Mouse (Mus musculus) spleen, postnatal 4 days (tissue): ENCODE data around the gene Prss2.
"Not testable (repeated sequence)": the region's sequence is repeated elsewhere in the genome, so short reads cannot be mapped to it uniquely, and the experiment has no call there.

Source experiments
- DNase-seq, 2 experiments: peaks; one replicate each; pipeline ENCODE4 v3.0.0; 2022; ENCODE audit warnings: low spot score in 2 of 2

Gene Prss2

DNA sequence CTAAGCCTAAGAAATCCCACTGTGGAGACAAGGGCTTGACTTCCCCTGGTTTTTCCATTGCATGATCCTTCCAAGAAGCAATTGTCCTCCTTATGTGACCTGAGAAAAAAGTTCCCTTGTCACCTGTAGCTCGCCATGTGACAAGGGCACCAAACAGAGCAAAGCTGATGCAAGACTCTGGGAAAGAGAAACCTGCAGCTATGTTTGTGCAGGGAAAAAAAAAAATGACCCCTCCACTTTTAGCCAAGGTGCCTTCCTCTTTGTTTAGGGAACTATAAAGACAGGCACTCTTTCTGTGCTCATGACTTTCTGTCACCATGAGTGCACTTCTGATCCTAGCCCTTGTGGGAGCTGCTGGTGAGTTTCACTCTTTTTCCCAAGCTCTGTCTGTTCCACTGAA is at the start of gene Prss2:
Prss2 (plus strand) TSS at position 301 of the 400 bp plus-strand sequence.
- no peak for DNase-seq

DNA sequence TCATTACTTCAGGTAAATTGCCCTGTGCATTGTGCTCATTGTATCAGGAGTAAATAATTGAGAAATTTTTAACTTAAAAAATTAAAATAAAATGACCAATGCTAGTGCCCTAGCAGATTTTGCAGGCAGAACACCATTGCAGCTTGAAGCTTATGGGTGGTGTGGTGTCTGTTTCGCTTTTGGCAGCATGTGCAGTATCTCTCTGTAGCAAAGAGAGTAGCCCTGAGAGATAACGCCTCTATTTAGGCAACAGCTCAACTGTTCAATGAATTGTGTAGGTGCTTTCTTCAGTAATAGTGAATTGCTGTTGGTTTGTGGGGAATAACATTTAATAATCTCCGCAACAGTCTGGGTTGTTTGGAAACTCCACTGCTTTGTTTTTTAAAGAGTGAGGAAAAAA is 22.2 kb upstream of the Prss2 start:
- DNase-seq, result no peak

DNA sequence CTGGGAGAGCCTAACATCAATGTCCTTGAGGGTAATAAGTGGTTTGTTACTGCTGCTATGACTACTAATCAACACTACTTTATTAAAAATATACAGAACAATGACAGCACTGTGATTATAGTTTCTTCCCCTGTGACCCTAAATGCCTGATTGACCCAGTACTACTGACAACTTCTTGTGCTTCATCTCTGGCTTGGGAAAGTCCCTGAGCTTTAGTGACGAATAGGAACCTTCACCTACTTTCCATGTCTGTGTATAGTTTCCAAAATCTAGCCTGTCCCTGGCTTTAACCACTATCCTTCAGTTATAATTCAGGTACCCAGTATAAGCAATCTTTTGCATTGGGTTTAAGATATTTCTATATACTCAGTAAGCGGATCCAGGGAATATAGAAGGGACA is 16.7 kb upstream of the Prss2 start:
- no peak for DNase-seq

DNA sequence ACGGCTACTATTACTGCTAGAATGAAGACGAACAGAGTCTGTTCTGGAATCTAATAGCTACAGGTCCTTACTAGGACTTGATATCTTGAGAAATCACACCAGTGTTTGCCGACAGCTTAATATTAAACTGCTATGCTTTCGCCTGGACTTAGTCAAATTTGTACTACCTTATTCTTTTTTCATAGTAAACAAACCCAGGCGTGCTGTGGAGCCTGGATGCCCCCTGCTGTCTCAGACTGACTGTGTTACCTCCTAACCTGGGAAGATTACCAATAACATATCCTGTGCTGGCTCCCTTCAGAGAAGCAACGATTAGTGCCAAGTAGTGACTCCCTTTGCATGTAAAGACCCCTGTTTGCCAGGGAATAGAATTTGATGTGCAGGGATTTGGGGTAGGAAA is 16.3 kb upstream of the Prss2 start:
- no peak for DNase-seq

DNA sequence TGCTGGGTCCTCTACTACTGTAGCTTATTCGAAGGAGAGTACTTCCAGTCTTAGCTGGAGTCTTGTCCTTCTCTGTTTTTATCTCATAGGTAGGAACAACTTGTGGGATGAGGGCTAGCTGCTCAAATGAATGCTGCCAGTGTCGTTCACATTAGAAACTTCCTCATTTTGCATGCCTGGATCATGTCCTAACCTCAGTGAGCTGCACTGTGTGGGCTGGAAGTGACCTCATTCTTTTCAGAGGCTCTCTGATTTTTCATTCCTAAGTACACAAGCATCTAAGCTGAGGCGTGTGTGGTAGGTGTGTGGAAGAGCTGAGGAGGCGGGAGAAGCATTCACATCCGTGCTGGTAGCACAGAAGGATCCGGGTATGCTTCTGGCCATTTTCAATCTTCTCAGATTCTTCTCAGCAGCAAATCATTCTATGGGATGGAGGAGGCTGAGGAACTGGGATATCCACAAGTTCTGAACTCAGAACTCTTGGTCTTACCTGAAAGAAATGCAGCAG is 3.5 kb upstream of the Prss2 start:
- no peak for DNase-seq

DNA sequence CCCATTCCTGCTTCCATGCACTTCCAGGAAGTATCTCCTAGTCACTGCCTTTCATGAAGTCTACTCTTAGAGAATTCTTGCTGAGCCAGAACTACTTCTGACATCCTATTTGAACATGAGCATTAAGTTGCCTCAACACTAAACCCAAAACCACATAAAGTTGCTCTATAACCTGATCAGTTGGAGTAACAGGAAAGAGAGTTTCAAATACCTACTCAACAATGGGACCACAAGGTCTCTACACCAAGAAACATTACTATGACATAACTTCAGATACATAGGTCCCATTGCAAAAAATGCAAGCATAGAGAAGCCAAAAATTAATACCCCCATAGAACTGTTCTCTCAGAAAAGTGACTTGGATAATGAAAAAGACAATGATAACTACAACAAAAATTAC is 4.9 kb downstream of the Prss2 start:
- DNase-seq, result no peak

DNA sequence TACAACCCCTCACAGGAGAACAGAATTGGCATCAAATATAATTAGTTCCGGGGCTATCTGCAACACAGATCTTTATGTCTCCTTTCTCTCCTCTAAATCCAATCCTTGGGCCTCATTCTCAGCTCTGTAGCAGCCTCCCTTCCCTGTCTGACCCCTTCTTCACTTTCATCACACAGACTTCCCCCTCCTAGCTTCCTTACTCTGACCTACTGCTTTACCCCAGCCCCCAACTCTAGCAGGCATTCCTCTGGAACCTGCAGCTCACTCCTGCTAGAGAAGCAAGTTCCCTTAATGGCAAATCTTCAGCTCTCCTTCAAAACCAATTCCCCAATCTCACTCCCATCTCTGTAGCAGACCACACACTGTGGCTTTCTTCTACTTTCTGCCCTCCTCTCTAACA is 5.8 kb downstream of the Prss2 start:
- DNase-seq, result no peak

DNA sequence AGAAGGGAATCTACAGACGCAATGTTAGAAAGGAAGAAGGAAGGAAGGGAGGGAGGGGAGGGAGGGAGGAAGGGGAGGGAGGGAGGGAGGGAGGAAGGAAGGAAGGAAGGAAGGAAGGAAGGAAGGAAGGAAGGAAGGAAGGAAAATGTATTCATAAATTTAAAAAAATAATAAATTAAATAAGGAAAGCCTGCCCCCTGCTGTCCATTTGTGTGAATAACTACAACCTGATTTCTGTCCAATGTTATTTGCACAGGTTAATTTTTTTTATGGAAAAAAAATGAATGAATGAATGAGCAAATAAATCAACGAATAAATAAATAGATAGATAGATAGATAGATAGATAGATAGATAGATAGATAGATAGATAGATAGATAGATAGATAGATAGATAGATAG is 8.4 kb downstream of the Prss2 start:
- not testable (repeated sequence) for DNase-seq

DNA sequence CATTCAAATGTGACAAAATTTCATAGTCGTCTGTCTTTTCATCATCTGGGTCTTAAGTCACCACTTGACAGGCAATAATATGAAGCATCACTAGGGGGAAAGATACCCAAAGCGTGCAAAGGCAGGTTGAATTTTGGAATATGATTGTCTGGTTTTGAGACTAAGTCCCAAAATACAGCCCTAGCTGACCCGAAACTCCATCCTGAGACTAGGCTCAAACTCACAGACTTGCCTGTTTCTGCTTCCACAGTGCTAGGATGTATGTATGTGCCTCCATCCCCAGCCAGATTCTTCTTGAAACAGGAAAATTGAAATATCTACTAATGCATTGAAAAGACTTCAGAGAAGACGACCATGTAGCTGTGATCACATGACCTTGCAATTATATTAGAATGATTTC is 10.6 kb downstream of the Prss2 start:
- DNase-seq, result no peak

DNA sequence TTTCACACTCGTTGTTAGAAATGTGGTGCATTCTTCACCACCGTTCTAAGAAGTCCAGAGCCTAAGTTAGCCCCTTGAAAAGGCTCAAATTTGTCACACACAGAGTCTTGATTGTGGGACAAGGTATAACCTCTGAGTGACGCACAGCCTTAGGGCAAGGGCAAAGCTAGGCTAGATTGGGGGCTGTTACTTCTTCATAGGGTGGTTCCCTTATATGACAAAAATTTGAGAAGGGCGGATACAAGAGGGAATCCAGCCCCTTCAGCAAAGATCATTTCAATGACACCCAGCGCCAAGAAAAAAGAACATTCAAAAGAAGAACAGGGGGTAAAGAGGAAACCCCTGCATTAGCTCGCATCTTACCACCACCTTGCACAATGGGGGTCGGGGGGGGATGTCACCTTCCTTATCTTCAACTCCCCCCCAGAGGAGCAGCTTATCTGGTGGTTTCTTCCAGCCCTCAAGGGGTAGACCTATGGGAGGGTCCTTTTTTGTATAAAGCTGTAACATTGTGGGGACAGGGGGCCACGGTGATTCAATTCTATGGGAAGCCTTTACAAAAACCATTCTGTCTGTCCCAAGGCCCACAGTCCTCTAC is 11.2 kb downstream of the Prss2 start:
- no peak for DNase-seq

DNA sequence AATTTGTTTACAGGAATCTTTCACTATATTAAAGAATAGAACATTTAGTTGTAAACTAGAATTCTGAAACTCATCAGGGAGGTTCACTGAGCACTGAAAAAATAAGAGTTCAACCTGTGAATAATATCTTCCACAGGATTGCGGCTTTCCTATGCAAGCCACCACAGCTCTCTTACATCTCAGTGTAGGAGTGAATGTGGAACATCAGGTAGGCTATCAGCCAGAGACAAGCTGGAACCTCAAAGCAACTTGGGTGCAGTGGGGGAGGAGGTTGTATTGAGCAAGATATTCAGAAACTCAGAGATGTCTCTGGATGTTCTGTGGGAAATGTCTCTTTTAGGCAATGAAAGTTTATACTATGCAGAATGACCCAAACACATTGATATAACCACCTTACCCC is 15.8 kb downstream of the Prss2 start:
- DNase-seq, result no peak

DNA sequence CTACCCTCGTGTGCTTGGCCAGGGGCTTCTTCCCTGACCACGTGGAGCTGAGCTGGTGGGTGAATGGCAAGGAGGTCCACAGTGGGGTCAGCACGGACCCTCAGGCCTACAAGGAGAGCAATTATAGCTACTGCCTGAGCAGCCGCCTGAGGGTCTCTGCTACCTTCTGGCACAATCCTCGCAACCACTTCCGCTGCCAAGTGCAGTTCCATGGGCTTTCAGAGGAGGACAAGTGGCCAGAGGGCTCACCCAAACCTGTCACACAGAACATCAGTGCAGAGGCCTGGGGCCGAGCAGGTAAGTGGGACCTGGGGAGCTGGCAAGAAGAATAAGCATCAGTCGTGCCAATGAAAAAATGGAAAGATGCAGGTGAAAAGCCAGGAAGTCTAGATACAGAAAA is 16.7 kb downstream of the Prss2 start:
- DNase-seq, result not testable (repeated sequence)

DNA sequence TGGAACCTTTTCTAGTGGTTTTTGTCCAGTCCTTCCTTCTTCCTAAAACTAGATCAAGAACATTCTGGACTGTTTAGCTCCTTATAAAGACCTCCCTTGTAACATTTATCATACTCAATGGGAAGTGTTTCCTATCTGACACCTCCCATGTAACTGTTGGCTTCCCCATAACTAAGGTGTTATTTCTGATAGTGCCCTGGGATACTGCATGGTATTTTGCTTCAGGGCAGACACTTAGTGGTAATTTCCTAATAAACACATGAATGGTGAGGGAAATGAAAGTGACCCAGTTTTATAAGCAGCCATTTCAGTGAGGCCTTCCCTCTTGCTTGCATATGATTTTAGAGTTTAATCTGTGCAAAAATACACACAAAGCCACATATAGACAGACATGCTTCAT is 19.2 kb downstream of the Prss2 start:
- DNase-seq, result no peak

DNA sequence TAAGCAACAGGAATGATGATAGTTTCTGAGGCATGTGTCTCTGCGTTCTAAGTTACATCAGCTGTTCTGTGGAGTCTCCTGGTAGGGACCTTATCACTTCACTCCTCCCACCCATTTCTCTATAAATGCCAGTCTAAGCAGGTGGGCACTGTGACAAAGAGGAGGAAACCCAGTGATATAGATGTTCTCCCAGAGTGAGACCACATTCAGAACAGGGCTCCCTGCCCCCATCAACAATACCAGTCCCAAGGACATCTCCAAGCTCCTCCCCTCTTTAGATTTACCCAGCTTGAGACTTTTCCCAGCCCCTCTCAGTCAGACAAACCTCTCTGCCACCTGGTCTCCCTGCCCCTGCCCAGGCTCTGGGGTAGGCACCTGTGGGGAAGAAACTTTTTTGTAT is 20.2 kb downstream of the Prss2 start:
- no peak for DNase-seq

DNA sequence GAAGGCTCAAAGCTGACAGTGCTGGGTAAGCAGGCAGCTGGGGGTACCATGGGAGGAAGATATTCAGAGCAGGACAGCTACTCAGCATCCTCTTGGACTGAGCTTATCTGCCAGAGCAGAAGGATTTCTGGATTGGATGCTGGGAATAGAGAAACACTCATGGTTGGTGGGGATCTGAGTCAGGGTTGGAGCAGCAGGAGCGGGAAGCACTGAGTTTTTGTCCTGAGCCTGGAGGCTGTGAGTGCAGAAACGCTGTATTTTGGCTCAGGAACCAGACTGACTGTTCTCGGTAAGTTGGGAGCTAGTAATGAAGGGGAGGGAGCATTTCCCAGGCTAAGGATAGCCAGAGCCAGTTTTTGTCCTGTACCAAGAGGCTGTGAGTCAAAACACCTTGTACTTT is 21.4 kb downstream of the Prss2 start:
- DNase-seq, result no peak

DNA sequence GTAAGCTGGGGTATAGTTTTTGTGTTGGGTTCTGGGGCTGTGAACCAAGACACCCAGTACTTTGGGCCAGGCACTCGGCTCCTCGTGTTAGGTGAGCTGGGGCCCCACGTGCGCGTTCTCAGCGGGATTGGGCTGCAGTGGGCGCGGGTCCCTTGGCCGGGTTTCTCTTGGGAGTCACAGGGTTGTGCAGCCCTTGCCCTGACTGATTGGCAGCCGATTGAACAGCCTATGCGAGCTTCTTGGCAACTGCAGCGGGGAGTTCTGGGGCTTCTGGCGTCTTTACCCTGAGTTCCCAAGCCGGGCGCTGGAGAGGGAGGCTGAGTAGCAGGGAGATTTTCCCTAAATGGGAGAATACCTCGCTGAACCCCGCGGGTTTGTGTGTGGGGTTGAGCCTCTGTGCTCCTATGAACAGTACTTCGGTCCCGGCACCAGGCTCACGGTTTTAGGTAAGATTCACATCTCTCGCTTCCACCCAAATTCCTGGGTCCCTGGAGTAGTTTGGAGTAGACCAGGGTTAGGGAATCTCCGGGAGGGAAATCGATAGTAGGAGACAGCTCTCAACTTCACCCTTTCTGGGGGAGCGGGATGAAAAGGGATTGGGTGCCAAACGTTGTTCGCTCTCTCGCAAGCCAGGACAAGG is 21.9 kb downstream of the Prss2 start:
- DNase-seq, result no peak

DNA sequence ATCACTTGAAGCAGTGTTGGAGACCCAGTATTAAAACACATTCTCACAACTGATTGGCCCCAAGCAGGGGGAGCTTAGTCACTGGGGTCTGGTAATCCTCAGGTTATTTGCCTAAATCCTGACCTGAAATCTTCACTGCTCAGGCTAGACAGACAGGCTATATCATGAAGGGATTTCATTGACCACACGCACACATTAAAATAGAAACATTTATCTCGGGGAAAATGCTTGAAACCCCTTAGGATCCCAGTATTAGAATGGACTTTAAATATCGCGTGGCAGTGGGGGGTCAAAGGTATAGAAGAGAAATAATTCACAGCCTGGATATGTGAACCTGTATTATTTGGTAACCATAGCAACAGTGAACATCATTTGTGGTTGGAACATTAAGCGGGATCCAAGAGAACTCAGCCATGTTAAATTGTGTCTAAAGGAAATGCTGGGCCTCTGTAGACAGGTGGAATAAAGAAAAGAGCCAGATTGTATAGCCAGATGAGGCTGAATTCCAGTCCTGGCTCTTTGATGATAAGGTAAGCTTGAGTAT is 22.9 kb downstream of the Prss2 start:
- DNase-seq, result no peak

DNA sequence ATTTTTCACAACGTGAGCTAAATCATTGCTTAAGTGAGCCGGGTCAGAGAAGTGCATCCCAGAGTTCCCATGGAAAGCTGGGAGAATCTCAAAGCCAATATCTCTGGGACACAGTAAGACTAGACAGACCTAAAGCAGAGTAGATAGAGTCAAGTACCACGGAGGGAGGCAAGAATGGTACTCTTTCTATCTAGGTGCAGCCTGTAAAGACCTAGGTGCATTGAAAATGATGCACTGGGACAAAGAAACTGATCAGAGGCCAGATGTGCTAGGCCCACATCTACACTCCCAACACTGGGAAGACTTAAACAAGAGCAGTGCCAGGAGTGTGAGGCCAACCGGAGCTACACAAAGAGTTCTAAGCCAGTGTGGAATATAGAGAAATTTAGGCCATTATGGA is 23.7 kb downstream of the Prss2 start:
- no peak for DNase-seq

DNA sequence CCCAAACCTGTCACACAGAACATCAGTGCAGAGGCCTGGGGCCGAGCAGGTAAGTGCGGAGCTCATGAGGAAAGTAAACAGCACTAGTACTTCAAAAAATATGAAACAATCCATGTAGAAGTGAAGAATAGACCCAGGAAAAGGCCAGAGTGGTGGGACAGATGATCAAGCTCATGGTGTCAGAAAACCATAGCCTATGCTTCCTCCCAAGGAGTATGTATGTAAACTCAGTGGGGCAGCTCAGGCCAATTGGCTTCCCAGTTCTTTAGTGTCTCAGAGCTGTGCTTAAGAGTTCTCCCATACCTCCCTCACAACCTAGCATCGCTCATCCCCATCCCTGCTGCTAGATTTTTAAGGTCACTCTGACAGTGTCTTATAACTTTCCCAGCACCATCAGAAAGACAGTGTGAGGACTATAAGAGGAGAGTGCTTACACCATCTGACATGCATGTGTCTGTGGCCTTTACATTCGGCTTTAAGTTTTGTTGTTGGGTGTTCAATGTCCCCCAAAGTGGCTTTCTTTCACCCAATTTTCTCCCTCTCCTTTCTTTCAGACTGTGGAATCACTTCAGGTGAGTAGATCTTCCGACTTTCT is 25.6 kb downstream of the Prss2 start:
- no peak for DNase-seq

DNA sequence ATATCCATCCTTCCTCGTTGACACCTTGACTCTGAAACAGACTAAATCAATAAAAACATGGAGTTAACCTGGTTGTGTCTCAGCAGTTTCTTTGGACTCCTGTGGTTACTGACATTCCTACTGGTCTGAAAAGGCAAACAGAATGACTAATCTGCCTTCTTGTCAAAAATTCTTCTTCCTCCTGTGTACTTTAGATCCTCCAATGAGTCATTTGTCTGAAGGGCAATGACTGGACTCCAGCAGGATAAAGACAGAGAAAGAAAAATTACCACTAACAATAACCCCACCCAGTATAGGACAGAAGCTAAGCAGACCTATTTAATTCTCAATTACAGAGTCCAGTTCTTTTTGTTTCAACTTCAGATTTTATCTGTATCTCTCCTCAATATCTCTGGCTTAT is 26.7 kb downstream of the Prss2 start:
- DNase-seq, result no peak

DNA sequence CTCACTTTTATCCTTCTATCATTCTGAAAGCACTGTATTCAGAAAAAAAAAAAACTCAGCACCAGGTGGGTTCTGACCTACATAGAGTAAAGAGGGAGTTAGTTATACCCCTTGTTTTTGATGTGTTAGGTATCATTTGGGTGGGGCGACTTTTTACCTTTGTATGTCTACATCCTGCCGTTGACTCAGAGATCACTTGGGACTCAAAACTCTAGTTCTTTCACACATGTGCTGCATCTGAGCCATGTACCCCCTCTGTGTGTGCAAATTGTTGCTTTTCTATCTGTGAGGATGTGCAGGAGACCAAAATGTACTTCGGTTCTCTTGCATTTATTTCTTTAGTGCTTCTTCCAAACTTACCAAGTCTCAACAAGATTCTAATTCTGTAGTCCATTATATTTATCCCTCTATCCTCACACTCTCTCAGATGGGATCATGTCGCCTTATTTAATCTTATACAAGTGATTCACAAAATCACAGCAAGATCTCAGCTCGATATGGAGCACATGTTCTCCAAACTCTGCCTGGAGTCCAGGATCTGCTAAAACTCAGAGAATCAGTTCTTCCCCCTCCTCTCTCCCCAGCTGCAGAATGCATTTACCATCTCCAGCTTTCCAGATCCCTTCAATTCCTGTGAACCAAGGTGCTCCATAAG is 31.9 kb downstream of the Prss2 start:
- DNase-seq, result peak in 1 of 2 experiments; percentile 38

DNA sequence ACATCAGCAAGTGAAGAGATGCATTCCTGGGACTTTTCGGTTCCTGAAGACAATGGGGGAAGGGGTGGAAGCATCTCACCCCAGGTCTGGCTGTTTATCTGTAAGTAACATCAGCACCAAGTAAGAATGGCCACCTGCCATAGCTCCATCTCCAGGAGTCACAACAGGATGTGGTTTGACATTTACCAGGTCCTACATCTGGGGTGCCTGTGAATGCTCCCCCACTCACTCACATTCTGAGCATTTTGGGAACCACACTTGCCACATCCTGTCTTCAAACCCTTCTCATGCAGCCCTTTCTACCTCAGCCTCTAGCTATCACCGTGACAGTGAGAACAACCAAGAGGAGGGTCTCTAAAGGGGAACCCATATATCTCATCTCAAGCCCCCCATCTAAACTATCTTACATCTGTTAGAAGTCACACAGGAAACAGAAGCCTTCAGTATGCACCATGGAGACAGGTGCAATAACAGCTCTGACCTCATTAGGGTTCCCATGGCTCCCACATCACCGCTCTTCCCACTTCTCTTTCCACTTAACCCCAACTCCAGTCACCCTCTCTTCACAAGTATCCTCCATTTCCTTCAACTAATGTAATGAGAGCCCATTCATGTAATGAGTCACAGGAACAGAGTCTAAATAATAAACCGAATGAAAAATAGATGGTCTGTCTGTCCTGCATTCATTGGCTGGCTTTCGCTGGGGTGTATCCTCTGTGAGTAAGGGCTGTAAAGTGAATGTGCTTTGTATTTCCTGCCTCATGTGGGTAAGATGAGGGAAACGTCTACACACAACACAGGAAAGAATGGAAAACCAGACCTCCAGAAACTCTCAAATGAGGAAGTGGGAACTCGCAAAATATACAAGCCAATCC is 32.9 kb downstream of the Prss2 start:
- peak; percentile 18 to 58 for DNase-seq
